Mouse (Mus musculus) forebrain, embryonic 10.5 days (tissue): ENCODE results near the gene Inha. TPM values are rescaled to one million over a fixed set of nuclear protein-coding genes. Genes with fewer than 3 reads are reported as not detected.

Experiments used
- DNase-seq: peaks from one replicate; pipeline ENCODE4 v3.0.0-alpha.2; 2017; ENCODE audit warnings: low spot score; ENCODE audit errors: extremely low spot score
- H3K27ac ChIP-seq: fragments of 300-500 bp; sonication (generic); 2 replicates; pipeline ENCODE4 v1.5.1; 2016; ENCODE audit warnings: mild to moderate bottlenecking
- H3K27me3 ChIP-seq: fragments of 300-500 bp; sonication (generic); 2 replicates; pipeline ENCODE4 v1.6.1; 2016; ENCODE audit warnings: mild to moderate bottlenecking; ENCODE audit not compliant: poor library complexity, severe bottlenecking
- H3K36me3 ChIP-seq: fragments of 300-500 bp; sonication (generic); replicated peaks from 2 replicates; pipeline ENCODE4 v1.6.1; 2016; ENCODE audit warnings: mild to moderate bottlenecking, moderate library complexity
- H3K4me1 ChIP-seq: fragments of 300-500 bp; sonication (generic); 2 replicates; pipeline ENCODE4 v1.6.1; 2016
- H3K4me3 ChIP-seq: fragments of 300-500 bp; sonication (generic); 2 replicates; pipeline ENCODE4 v1.5.1; 2016; ENCODE audit warnings: mild to moderate bottlenecking, moderate library complexity
- H3K9me3 ChIP-seq: fragments of 300-500 bp; sonication (generic); 2 replicates; pipeline ENCODE4 v1.6.1; 2016; ENCODE audit warnings: mild to moderate bottlenecking, moderate library complexity
- WGBS: fragments of 180-500 bp; shearing (Covaris S2); methylation state at CpG from one replicate; pipeline ENCODE4 v1.1.7; 2016; 5-methylcytosine and 5-hydroxymethylcytosine counted together
- polyA plus RNA-seq: library from polyadenylated mRNA; unstranded; fragments of >200 nt; fragmentation: Nextera tagmentation; extraction: Ambion mirVana; gene quantifications from 2 replicates; pipeline ENCODE4 v1.2.1, GENCODE M21; 2016

The Inha gene
- polyA plus RNA-seq, 1 experiment from 2014 or later = 2.7 TPM

- 86% methylated on average over 18 of the region's 18 CpGs for WGBS
- Histone ChIP-seq H3K4me3 (no peak overlapping the region), H3K4me1 (peaks cover 18% of the 10 kb centered on the region), H3K27ac (peak overlapping the region; percentile 77; the same call in 1 of the 2 replicates), H3K36me3 (peaks cover 50% of the 10 kb centered on the region), H3K27me3 (peaks cover 4% of the 10 kb centered on the region; the same call in 1 of the 2 replicates), H3K9me3 (peaks cover 7% of the 10 kb centered on the region; the same call in 1 of the 2 replicates)
- DNase-seq = no peak
Measured at GRCm38 (mm10) chr1:75558388-75559178, 51.7 kb downstream of the Inha start.

- H3K4me3 ChIP-seq = peak overlapping the region; percentile 34
- peaks cover 10% of the 10 kb centered on the region; the same call in 1 of the 2 replicates for H3K27me3 ChIP-seq
- peaks cover 8% of the 10 kb centered on the region; the same call in 1 of the 2 replicates for H3K9me3 ChIP-seq
- H3K27ac ChIP-seq = peak overlapping the region; percentile 77
- DNase-seq = peak; percentile 94
- 13% methylated on average over 17 of the region's 17 CpGs for WGBS
- peaks cover 18% of the 10 kb centered on the region for H3K4me1 ChIP-seq
- peaks cover 42% of the 10 kb centered on the region for H3K36me3 ChIP-seq
Measured at GRCm38 (mm10) chr1:75559212-75559925, 52.5 kb downstream of the Inha start.

Other genes starting within 250 kb of the Inha start
- 1.5 and 1.6 TPM in 2 replicates for gene Ptprn, start 242.6 kb upstream of the Inha start, polyA plus RNA-seq
- gene Resp18, start 228.7 kb upstream of the Inha start, polyA plus RNA-seq = 2.6 and 3.4 TPM in 2 replicates
- 124 and 126 TPM in 2 replicates for gene Dnpep, start 189.1 kb upstream of the Inha start, polyA plus RNA-seq
- gene Des, start 146.7 kb upstream of the Inha start, polyA plus RNA-seq = 2.6 and 4.3 TPM in 2 replicates
- gene Speg, start 131.8 kb upstream of the Inha start, polyA plus RNA-seq = 23.2 and 29.3 TPM in 2 replicates
- gene Gmppa, start 71.1 kb upstream of the Inha start, polyA plus RNA-seq = 55.9 and 60.1 TPM in 2 replicates
- 3.1 and 3.4 TPM in 2 replicates for gene Asic4, start 56.6 kb upstream of the Inha start, polyA plus RNA-seq
- gene Chpf, start 27.8 kb upstream of the Inha start, polyA plus RNA-seq = 20.1 and 20.5 TPM in 2 replicates
- gene Tmem198, start 27.5 kb upstream of the Inha start, polyA plus RNA-seq = 4.5 and 6.1 TPM in 2 replicates
- 34.5 and 35.8 TPM in 2 replicates for gene Obsl1, start 625 bp upstream of the Inha start, polyA plus RNA-seq
- gene Stk11ip, start 14.5 kb downstream of the Inha start, polyA plus RNA-seq = 33.2 and 33.5 TPM in 2 replicates
- gene Slc4a3, start 39.2 kb downstream of the Inha start, polyA plus RNA-seq = 13.6 and 15.0 TPM in 2 replicates